Mouse (Mus musculus) liver, embryonic 13.5 days (tissue): ENCODE data around the gene St6galnac5. TPM values are rescaled to one million over a fixed set of nuclear protein-coding genes. Genes with fewer than 3 reads are reported as not detected.
A peak's percentile ranks its signal among the peaks of the same experiment; 100 is the strongest.

ENCODE experiments used
- ATAC-seq: fragments of 200-750 bp; cut with Nextera tagmentation; 2 replicates; pipeline ENCODE4 v1.8.0; 2017; ENCODE audit warnings: low read depth, mild to moderate bottlenecking, moderate number of reproducible peaks, moderate library complexity
- DNase-seq: peaks from one replicate; pipeline ENCODE4 v3.0.0; 2022
- H3K27ac ChIP-seq: fragments of 300-500 bp; sonication (generic); 2 replicates; pipeline ENCODE4 v1.5.1; 2015; ENCODE audit warnings: moderate library complexity, mild to moderate bottlenecking, inconsistent platforms
- H3K27me3 ChIP-seq: fragments of 300-500 bp; sonication (generic); 2 replicates; pipeline ENCODE4 v1.6.1; 2015; ENCODE audit warnings: mild to moderate bottlenecking, inconsistent platforms
- H3K36me3 ChIP-seq: fragments of 300-500 bp; sonication (generic); 2 replicates; pipeline ENCODE4 v1.6.1; 2015; ENCODE audit warnings: mild to moderate bottlenecking, inconsistent platforms
- H3K4me1 ChIP-seq: fragments of 300-500 bp; sonication (generic); replicated peaks from 2 replicates; pipeline ENCODE4 v1.6.1; 2015; ENCODE audit warnings: inconsistent platforms
- H3K4me2 ChIP-seq: fragments of 300-500 bp; sonication (generic); 2 replicates; pipeline ENCODE4 v1.6.1; 2015; ENCODE audit warnings: inconsistent platforms, mild to moderate bottlenecking, moderate library complexity
- H3K4me3 ChIP-seq: fragments of 300-500 bp; sonication (generic); replicated peaks from 2 replicates; pipeline ENCODE4 v1.5.1; 2015; ENCODE audit warnings: mild to moderate bottlenecking, inconsistent platforms
- H3K9ac ChIP-seq: fragments of 300-500 bp; sonication (generic); 2 replicates; pipeline ENCODE4 v1.6.1; 2015; ENCODE audit warnings: mild to moderate bottlenecking, inconsistent platforms
- H3K9me3 ChIP-seq: fragments of 300-500 bp; sonication (generic); replicated peaks from 2 replicates; pipeline ENCODE4 v1.6.1; 2016; ENCODE audit warnings: inconsistent platforms
- WGBS: fragments of 180-500 bp; shearing (Covaris S2); methylation state at CpG from one replicate; pipeline ENCODE4 v1.1.7; 2015; ENCODE audit not compliant: insufficient replicate concordance; 5-methylcytosine and 5-hydroxymethylcytosine counted together
- polyA plus RNA-seq: library from polyadenylated mRNA; unstranded; fragments of >200 nt; fragmentation: Nextera tagmentation; extraction: Ambion mirVana; gene quantifications from 2 replicates; pipeline ENCODE4 v1.2.1, GENCODE M21; 2015

Gene St6galnac5
- polyA plus RNA-seq, 1 experiment from 2014 or later = 0.02 TPM

DNA sequence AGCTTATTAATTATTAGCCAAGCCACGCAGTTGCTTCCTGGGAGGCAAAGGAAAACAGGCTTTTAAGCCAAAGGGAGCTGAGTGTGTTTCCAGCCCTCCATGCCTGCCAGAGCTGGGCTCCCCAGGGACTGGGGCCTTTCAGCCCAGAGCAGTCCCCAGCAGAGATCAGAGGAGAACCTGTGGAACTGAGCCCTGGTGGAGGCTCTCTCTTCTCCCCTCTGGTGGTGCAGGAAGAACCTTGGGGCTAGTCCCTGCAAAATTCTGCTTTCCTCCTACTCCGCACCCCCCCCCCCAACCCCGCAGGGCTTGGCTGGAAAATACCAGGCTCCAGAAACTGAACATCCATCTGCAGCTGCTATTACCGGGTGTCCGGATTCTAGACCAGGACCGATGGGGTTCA lies 1.6 kb downstream of the St6galnac5 start:
- no peak for ATAC-seq

GRCm38 (mm10) chr3:152979481-152980092 lies 2.5 kb downstream of the St6galnac5 start:
- no peaks in the 10 kb centered on the region for H3K9me3 ChIP-seq
- peaks cover 28% of the 10 kb centered on the region for H3K4me1 ChIP-seq
- H3K4me2 ChIP-seq = no peak overlapping the region
- WGBS = 9% methylated on average over 11 of the region's 11 CpGs
- ATAC-seq = peak; percentile 89
- no peak overlapping the region for H3K9ac ChIP-seq
- no peak overlapping the region for H3K27ac ChIP-seq
- peak; percentile 37 for DNase-seq
- peaks cover 56% of the 10 kb centered on the region for H3K27me3 ChIP-seq
- no peaks in the 10 kb centered on the region for H3K36me3 ChIP-seq
- H3K4me3 ChIP-seq = no peak overlapping the region

More for the DNA sequence above, 1.6 kb downstream of the St6galnac5 start:
- Histone ChIP-seq H3K4me2 (no peak overlapping the region), H3K9me3 (no peaks in the 10 kb centered on the region), H3K4me3 (peak overlapping the region; percentile 25; the same call in 1 of the 2 replicates), H3K4me1 (peaks cover 28% of the 10 kb centered on the region), H3K27me3 (peaks cover 56% of the 10 kb centered on the region), H3K36me3 (no peaks in the 10 kb centered on the region), H3K27ac (no peak overlapping the region), H3K9ac (no peak overlapping the region)
- DNase-seq = no peak
- WGBS = 15% methylated on average over 6 of the region's 6 CpGs

GRCm38 (mm10) chr3:152971373-152971772 lies 10.7 kb downstream of the St6galnac5 start:
- no peak for ATAC-seq
- WGBS = 62% methylated on average over 4 of the region's 4 CpGs

GRCm38 (mm10) chr3:152969774-152970347 lies 12.2 kb downstream of the St6galnac5 start:
- Histone ChIP-seq H3K4me1 (no peaks in the 10 kb centered on the region), H3K9me3 (0 out of 2 replicates have a peak, but pooled peaks cover 3% of the 10 kb centered on the region), H3K27me3 (0 out of 2 replicates have a peak, but pooled peaks cover 3% of the 10 kb centered on the region), H3K4me3 (no peak overlapping the region), H3K9ac (no peak overlapping the region), H3K27ac (no peak overlapping the region), H3K4me2 (no peak overlapping the region), H3K36me3 (no peaks in the 10 kb centered on the region)
- ATAC-seq (no peak), DNase-seq (no peak)
- WGBS = 46% methylated on average over 16 of the region's 16 CpGs

More at GRCm38 (mm10) chr3:152971373-152971772, 10.7 kb downstream of the St6galnac5 start:
- H3K4me3 ChIP-seq = no peak overlapping the region
- H3K36me3 ChIP-seq = no peaks in the 10 kb centered on the region
- H3K4me2 ChIP-seq = no peak overlapping the region
- 0 out of 2 replicates have a peak, but pooled peaks cover 3% of the 10 kb centered on the region for H3K9me3 ChIP-seq
- no peaks in the 10 kb centered on the region for H3K4me1 ChIP-seq
- 0 out of 2 replicates have a peak, but pooled peaks cover 3% of the 10 kb centered on the region for H3K27me3 ChIP-seq
- H3K27ac ChIP-seq = no peak overlapping the region
- no peak overlapping the region for H3K9ac ChIP-seq
- DNase-seq = no peak

DNA sequence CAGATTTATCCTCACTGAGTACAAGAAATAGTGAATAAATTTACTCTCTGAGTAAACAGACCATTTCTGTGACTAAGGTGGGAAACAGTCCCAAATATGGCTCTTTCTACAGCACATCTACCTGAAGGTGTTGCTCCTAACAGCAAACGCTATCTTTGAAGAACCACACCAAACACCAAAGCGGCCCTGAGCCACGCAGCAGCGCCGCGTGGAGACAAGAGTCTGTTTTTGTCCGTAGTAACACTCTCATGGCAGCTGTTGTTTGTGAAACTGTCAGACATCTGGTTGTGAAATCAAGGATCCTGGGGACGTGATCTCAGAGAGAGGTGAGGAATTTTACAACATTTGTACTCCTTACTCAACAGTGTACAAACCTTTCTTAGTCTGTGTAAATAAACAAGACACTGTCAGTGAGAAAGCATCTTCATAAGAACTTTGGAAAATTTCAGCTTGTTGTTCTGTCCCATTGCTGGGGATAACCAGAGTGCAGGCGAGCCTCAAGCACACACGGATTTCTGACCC lies 20.1 kb downstream of the St6galnac5 start:
- Histone ChIP-seq H3K27ac (no peak overlapping the region), H3K36me3 (no peaks in the 10 kb centered on the region), H3K27me3 (no peaks in the 10 kb centered on the region), H3K4me3 (no peak overlapping the region), H3K9me3 (0 out of 2 replicates have a peak, but pooled peaks cover 3% of the 10 kb centered on the region), H3K9ac (no peak overlapping the region), H3K4me1 (0 out of 2 replicates have a peak, but pooled peaks cover under 1% of the 10 kb centered on the region), H3K4me2 (no peak overlapping the region)
- ATAC-seq (no peak), DNase-seq (no peak)
- 69% methylated on average over 10 of the region's 10 CpGs for WGBS

- DNase-seq (no peak), ATAC-seq (no peak)
- no peak overlapping the region for H3K9ac ChIP-seq
- no peak overlapping the region for H3K4me2 ChIP-seq
- no peaks in the 10 kb centered on the region for H3K27me3 ChIP-seq
- H3K27ac ChIP-seq = no peak overlapping the region
- H3K36me3 ChIP-seq = no peaks in the 10 kb centered on the region
- WGBS = 48% methylated on average over 11 of the region's 11 CpGs
- no peaks in the 10 kb centered on the region for H3K9me3 ChIP-seq
- H3K4me1 ChIP-seq = peaks cover 13% of the 10 kb centered on the region
- no peak overlapping the region for H3K4me3 ChIP-seq
These were observed 23.5 kb downstream of the St6galnac5 start for GRCm38 (mm10) chr3:152958358-152959150.

- Histone ChIP-seq H3K27ac (no peak overlapping the region), H3K4me2 (no peak overlapping the region), H3K27me3 (no peaks in the 10 kb centered on the region), H3K9me3 (no peaks in the 10 kb centered on the region), H3K4me3 (no peak overlapping the region), H3K9ac (no peak overlapping the region), H3K4me1 (peaks cover 19% of the 10 kb centered on the region), H3K36me3 (no peaks in the 10 kb centered on the region)
- ATAC-seq = peak; percentile 57
- no peak for DNase-seq
- WGBS = 32% methylated on average over 4 of the region's 4 CpGs
These were observed 25.3 kb downstream of the St6galnac5 start for GRCm38 (mm10) chr3:152956771-152957170.

GRCm38 (mm10) chr3:152956038-152956437 lies 26.0 kb downstream of the St6galnac5 start:
- Histone ChIP-seq H3K27me3 (no peaks in the 10 kb centered on the region), H3K36me3 (no peaks in the 10 kb centered on the region), H3K9me3 (no peaks in the 10 kb centered on the region), H3K4me3 (no peak overlapping the region), H3K27ac (no peak overlapping the region), H3K9ac (no peak overlapping the region), H3K4me1 (peaks cover 26% of the 10 kb centered on the region), H3K4me2 (no peak overlapping the region)
- DNase-seq (no peak), ATAC-seq (peak; percentile 32; the same call in 1 of the 2 replicates)
- 42% methylated on average over 5 of the region's 5 CpGs for WGBS

DNA sequence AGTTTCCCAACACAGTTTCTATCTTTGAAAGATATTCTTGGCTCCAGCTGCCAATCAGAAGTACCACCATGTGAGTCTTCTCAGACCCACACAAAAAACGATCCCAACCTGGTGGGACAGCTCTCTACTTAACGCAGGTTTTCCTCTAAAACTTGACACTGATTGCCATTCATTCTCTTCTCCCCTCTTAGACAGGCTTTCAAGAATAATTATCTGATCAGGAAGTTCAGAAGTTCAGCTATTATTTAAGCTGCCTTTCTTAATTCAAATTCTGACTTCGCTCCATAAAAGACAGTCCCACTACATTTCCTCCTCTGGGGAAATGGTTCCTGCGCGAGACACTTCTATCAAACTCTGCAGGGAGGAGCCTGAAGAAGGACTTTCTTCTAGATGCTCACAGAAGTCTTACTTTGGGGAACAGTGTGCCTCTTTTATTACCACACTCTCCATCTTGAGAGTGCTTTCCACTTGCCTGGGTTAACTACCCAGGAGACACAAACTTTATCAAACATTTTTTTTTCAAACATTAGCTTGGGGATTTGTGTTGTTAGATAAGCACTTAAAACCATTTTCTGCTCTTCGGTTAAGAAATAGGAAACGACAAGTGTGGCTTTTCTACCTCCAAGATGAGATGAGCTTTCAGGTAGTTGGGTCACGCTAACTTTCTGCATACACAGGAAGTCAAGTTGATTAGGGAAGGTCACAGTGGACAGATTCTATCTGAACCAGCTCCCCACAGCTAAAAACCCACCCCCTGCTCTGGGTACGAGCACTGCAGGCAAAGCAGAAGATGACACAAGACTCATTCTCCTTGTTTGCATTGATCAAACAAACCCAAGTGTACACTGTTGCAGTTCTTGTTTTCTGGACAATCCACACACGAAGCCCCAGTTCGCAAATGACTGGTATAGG lies 30.2 kb downstream of the St6galnac5 start:
- H3K9ac ChIP-seq = no peak overlapping the region
- 33% methylated on average over 11 of the region's 11 CpGs for WGBS
- H3K4me1 ChIP-seq = peaks cover 53% of the 10 kb centered on the region
- H3K27ac ChIP-seq = no peak overlapping the region
- H3K27me3 ChIP-seq = no peaks in the 10 kb centered on the region
- DNase-seq (no peak), ATAC-seq (no peak)
- no peak overlapping the region for H3K4me3 ChIP-seq
- H3K9me3 ChIP-seq = no peaks in the 10 kb centered on the region
- no peak overlapping the region for H3K4me2 ChIP-seq
- no peaks in the 10 kb centered on the region for H3K36me3 ChIP-seq

DNA sequence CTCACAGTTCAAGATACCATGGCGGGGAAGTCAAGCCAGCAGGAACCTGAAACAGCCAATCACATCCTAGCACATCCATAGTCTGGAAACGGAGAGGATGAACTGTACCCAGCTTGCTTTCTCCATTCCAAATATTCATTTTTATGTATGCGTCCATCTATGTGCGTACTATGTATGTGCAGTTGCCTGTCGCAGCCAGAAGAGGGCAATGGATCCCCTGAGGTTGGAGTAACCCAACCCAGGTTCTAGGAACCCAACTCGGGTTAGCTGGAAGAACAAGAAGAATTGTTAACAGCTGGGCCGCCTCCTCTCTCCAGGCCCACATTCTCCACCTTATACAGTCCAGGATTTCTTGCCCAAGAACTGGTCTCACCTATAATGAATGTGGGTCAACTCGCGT lies 31.1 kb downstream of the St6galnac5 start:
- Histone ChIP-seq H3K9ac (no peak overlapping the region), H3K4me2 (no peak overlapping the region), H3K9me3 (no peaks in the 10 kb centered on the region), H3K4me1 (peaks cover 44% of the 10 kb centered on the region), H3K27me3 (no peaks in the 10 kb centered on the region), H3K36me3 (no peaks in the 10 kb centered on the region), H3K4me3 (no peak overlapping the region), H3K27ac (no peak overlapping the region)
- DNase-seq (no peak), ATAC-seq (no peak)
- 78% methylated on average over 9 of the region's 9 CpGs for WGBS
